Mouse (Mus musculus): Measurements from ENCODE around the gene Ppp1r15a. TPM values are rescaled to one million over a fixed set of nuclear protein-coding genes. Genes with fewer than 3 reads are reported as not detected.
"Not testable (repeated sequence)": the region's sequence is repeated elsewhere in the genome, so short reads cannot be mapped to it uniquely, and the experiment has no call there.

Gene Ppp1r15a
- polyA plus RNA-seq, 1 experiment from 2014 or later, result 20.1 TPM

DNA sequence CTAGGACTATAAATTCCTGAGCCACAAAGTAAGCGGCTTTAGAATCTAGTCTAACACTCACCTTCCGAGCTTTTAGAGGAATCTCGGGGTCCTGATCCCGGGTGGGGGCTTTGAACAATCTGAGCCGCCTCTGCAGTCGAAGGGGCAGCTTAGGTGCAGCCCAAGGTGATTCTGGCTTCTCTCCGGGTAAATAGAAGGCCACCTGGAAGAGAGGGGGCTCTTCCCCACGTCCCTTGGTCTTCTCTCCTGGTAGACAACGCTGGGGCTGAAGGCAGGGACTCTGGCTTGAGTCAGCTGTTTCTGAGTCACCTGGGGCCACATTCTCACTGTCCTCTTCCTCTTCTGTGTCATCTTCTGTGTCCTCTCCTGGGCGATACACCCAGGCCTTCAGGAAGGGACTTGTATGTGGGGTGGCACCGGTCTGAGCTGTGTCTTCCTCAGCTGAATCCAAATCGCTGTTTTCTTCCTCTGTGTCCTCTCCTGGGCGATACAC, 2.3 kb downstream of the Ppp1r15a start:
- Histone ChIP-seq H3K9ac (no peak overlapping the region), H3K27me3 (replicated peaks) (no peaks in the 10 kb centered on the region), H3K9me3 (no peaks in the 10 kb centered on the region), H3K27ac (no peak overlapping the region), H3K4me2 (replicated peaks) (no peak overlapping the region), H3K4me1 (peaks cover 25% of the 10 kb centered on the region), H3K36me3 (no peaks in the 10 kb centered on the region), H3K4me3 (no peak overlapping the region)
- ATAC-seq (ENCODE audit: low FRiP score, low read depth), result no peak
- 85% methylated on average over 13 of the region's 13 CpGs for WGBS

DNA sequence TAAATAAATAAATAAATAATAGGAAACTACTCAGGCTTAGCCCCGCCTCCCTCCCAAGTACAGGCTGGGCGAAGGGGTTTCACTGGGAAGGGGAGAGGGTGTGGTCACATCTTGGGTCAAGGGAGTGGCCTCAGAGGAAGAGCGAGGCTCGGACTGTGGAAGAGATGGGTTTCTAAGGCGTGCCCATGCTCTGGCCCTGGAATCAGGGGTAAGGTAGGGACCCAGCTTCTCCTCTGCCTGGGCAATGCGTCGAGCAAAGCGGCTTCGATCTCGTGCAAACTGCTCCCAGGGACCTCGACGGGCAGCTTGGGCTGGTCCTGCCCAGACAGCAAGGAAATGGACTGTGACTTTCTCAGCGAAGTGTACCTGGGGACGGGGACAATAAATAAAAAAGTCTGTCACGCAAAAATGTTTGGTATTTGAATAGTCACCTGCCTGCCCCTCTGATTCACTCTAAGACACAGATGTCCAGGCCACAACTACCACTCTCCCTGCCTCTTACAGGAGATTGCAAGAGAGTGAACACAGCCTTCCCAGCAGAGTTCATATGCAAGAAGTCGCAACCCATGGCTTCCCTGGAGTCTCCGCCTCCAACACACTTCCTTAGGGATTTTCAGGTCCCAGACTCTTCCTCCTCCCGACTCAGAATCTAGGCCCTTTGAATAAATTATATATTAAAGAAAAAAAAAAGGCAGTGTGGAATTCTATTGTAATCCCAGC, 3.0 kb downstream of the Ppp1r15a start:
- H3K27ac ChIP-seq, result no peak overlapping the region
- H3K27me3 ChIP-seq (replicated peaks), result no peaks in the 10 kb centered on the region
- ATAC-seq (ENCODE audit: low FRiP score, low read depth), result no peak
- H3K9me3 ChIP-seq, result no peaks in the 10 kb centered on the region
- 72% methylated on average over 18 of the region's 18 CpGs for WGBS
- no peaks in the 10 kb centered on the region for H3K36me3 ChIP-seq
- peaks cover 25% of the 10 kb centered on the region for H3K4me1 ChIP-seq
- no peak overlapping the region for H3K9ac ChIP-seq
- 0 out of 2 replicates have a peak overlapping the region, but pooled peaks have one; percentile 9 for H3K4me3 ChIP-seq
- H3K4me2 ChIP-seq (replicated peaks), result peak overlapping the region; percentile 18; the same call in 1 of the 2 replicates

DNA sequence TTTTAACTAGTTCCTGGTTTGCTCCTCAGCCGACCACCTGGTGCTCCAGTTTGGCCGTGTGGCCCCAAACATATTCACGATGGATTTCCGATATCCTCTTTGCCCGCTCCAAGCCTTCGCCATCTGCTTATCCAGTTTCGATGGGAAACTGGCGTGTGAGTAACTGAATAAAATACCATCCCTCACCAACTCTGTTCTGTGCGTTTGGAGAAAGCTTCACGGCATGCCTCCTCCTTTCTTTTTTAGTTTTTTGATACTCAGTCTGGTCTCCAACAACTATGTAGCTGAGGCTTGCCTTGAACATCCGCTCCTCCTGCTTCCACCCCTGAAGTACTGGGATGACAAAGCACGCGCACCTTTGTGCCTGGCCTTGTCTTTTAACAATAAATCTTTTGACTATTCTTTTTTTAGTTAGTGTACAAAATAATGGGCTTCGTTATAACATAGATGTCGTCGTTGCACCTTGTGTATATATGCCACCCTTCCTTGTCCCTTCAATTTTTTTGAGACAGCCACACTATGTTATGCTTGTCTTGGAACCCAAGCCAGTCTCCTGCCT, 3.8 kb downstream of the Ppp1r15a start:
- H3K9ac ChIP-seq, result 0 out of 2 replicates have a peak overlapping the region, but pooled peaks have one; percentile 13
- WGBS, result 55% methylated on average over 16 of the region's 16 CpGs
- H3K27me3 ChIP-seq (replicated peaks), result no peaks in the 10 kb centered on the region
- peaks cover 25% of the 10 kb centered on the region for H3K4me1 ChIP-seq
- H3K27ac ChIP-seq, result 0 out of 2 replicates have a peak overlapping the region, but pooled peaks have one; percentile 60
- H3K4me3 ChIP-seq, result peak overlapping the region; percentile 44
- no peaks in the 10 kb centered on the region for H3K36me3 ChIP-seq
- peak overlapping the region; percentile 58 for H3K4me2 ChIP-seq (replicated peaks)
- ATAC-seq (ENCODE audit: low FRiP score, low read depth), result no peak
- H3K9me3 ChIP-seq, result no peaks in the 10 kb centered on the region

DNA sequence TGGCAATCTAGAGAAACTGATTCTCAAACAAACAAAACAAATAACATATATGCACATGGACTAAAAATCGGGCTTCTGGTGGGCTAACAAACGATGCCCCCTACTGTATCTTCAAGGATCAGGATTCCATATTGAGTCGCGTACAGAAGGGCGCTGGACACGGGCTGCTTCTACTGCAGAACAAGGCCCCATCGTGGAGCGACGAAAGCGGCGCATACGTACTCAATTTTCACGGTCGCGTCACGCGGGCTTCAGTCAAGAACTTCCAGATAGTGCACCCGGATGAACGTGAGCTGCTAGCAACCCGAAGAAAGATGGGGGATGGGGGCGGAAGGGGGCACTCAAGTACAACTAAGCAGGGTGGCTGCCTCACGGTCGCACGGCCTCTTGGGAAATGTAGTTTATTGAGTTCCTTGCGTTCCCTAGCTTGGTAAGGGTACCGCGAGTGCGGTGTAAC, 4.3 kb downstream of the Ppp1r15a start:
- Histone ChIP-seq H3K9ac (peak overlapping the region; percentile 56; the same call in 1 of the 2 replicates), H3K9me3 (no peaks in the 10 kb centered on the region), H3K36me3 (no peaks in the 10 kb centered on the region), H3K27ac (peak overlapping the region; percentile 60; the same call in 1 of the 2 replicates), H3K4me2 (replicated peaks) (peak overlapping the region; percentile 58), H3K4me1 (peaks cover 25% of the 10 kb centered on the region), H3K27me3 (replicated peaks) (no peaks in the 10 kb centered on the region), H3K4me3 (peak overlapping the region; percentile 44)
- under 1% methylated on average over 28 of the region's 28 CpGs for WGBS
- peak; percentile 54; the same call in 1 of the 2 replicates for ATAC-seq (ENCODE audit: low FRiP score, low read depth)

DNA sequence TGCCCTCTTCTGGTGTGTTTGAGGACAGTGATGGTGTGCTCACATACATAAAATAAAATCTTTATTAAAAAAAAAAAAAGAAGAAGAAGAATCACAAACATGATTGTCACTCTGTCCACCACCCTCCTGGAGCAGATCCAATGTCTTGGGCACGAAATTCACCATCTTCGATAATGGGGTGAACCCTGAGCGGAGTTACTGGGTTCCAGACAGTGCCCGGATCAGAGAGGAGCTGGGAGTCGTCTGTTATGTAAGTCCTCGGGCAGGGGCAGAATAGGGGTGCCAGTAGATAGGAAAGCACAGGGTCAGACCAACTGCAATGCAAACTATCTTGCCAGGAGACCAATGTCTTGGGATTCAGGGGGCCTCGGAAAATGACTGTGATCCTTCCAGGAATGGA, 5.5 kb downstream of the Ppp1r15a start:
- Histone ChIP-seq H3K27ac (no peak overlapping the region), H3K9ac (no peak overlapping the region), H3K4me2 (replicated peaks) (no peak overlapping the region), H3K36me3 (no peaks in the 10 kb centered on the region), H3K27me3 (replicated peaks) (no peaks in the 10 kb centered on the region), H3K9me3 (no peaks in the 10 kb centered on the region), H3K4me1 (peaks cover 24% of the 10 kb centered on the region), H3K4me3 (no peak overlapping the region)
- 93% methylated on average over 7 of the region's 7 CpGs for WGBS
- no peak for ATAC-seq (ENCODE audit: low FRiP score, low read depth)

DNA sequence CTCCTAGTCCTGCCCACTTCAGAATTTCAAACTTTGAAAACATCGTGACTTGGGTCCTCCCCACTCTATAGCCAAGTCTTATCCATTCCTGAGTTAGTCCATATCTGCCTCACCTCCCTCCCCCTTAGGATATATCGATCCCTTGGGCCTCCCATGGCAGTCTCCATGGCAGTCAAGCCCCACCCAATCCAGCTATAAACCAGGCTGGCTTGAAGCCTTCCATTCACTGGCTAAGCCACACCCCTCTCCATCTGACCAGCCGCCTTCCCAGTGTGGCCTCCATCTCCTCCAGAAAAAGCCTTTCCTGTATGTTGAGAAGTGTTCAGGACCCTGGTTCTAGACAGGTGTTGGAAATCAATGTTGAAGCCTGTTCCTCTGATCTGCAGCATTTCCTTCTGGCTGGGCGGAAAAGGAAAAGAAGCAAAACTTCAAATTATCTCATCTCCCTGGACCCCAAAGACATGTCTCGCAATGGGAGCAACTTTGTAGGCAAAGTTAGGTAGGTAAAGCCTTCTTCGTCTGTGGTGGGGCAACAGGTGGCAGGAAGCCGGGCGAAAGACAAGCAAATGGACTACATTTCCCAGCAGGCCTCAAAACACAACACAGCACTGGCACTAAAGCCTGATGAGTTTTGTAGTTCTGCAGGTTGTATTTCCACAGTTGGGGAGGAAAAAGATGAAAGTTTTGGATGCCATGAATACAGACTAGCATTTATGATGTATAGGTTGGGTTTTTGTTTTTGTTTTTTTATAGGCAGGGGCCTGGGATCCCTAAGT, 6.5 kb downstream of the Ppp1r15a start:
- no peak overlapping the region for H3K9ac ChIP-seq
- no peaks in the 10 kb centered on the region for H3K9me3 ChIP-seq
- H3K4me3 ChIP-seq, result no peak overlapping the region
- H3K36me3 ChIP-seq, result no peaks in the 10 kb centered on the region
- peaks cover 14% of the 10 kb centered on the region; the same call in 1 of the 2 replicates for H3K4me1 ChIP-seq
- WGBS, result 69% methylated on average over 8 of the region's 8 CpGs
- H3K27me3 ChIP-seq (replicated peaks), result no peaks in the 10 kb centered on the region
- H3K27ac ChIP-seq, result no peak overlapping the region
- no peak for ATAC-seq (ENCODE audit: low FRiP score, low read depth)
- no peak overlapping the region for H3K4me2 ChIP-seq (replicated peaks)

DNA sequence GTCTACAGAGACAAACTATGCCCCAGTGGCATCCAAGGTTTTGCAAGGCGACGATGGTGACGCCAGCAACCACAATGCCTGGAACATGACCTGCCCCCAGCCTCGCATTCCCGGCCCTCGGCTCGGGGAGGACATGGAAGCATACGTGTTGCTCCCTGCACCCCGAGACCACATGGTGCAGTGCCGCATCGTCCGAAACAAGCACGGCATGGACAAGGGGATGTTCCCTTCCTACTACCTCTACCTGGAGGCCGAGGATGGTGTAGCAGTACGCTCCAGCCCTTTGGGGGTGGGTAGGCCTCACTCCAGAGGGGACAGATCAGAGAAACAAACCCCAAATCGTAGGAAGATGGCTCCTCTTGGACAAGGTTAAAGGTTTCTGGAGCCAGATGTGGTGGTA, 7.5 kb downstream of the Ppp1r15a start:
- no peaks in the 10 kb centered on the region for H3K27me3 ChIP-seq (replicated peaks)
- ATAC-seq (ENCODE audit: low FRiP score, low read depth), result no peak
- no peak overlapping the region for H3K9ac ChIP-seq
- 94% methylated on average over 16 of the region's 16 CpGs for WGBS
- no peaks in the 10 kb centered on the region for H3K36me3 ChIP-seq
- H3K27ac ChIP-seq, result no peak overlapping the region
- 0 out of 2 replicates have a peak, but pooled peaks cover 12% of the 10 kb centered on the region for H3K4me1 ChIP-seq
- H3K9me3 ChIP-seq, result no peaks in the 10 kb centered on the region
- H3K4me3 ChIP-seq, result no peak overlapping the region
- no peak overlapping the region for H3K4me2 ChIP-seq (replicated peaks)

DNA sequence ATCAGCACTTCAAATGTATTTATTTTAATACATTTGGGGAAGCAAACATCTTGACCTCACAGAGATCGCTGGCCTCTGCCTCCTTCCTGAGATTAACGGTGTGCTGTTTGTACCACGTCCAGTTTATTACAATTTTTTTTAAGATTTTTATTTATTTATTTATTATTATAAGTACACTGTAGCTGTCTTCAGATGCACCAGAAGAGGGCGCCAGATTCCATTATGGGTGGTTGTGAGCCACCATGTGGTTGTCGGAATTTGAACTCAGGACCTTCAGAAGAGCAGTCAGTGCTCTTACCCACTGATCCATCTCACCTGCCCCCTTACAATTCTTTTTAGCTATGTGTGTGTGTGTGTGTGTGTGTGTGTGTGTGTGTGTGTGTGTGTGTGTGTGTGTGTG, 9.2 kb downstream of the Ppp1r15a start:
- not testable (repeated sequence) for H3K27me3 ChIP-seq (replicated peaks); ATAC-seq (ENCODE audit: low FRiP score, low read depth); H3K9ac ChIP-seq; H3K9me3 ChIP-seq; H3K27ac ChIP-seq; H3K4me1 ChIP-seq; H3K4me3 ChIP-seq; H3K36me3 ChIP-seq; H3K4me2 ChIP-seq (replicated peaks)
- WGBS, result 73% methylated on average over 5 of the region's 5 CpGs

DNA sequence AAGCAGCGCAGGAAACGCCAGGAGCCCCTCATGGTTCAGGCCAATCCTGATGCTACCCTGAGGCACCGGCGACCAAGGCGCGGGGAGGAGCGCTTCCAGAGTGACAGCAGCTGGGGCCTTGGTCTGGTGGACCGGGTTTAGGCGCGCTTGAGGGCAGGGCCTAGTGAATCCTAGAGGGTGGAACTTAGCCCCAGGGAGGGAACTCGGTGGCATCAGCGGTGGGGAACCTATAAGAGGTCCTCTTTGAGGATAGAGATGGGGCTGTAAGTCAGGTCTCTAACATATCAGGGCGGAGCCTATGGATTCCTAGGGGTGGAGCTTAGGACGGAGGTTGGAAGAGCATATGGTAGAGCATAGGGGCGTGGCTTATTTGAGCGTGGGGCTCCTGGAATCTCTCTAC, 10.6 kb downstream of the Ppp1r15a start:
- Histone ChIP-seq H3K27me3 (replicated peaks) (no peaks in the 10 kb centered on the region), H3K4me2 (replicated peaks) (0 out of 2 replicates have a peak overlapping the region, but pooled peaks have one; percentile 3), H3K4me1 (0 out of 2 replicates have a peak, but pooled peaks cover 3% of the 10 kb centered on the region), H3K9me3 (no peaks in the 10 kb centered on the region), H3K9ac (no peak overlapping the region), H3K36me3 (no peaks in the 10 kb centered on the region), H3K27ac (no peak overlapping the region), H3K4me3 (no peak overlapping the region)
- no peak for ATAC-seq (ENCODE audit: low FRiP score, low read depth)
- 31% methylated on average over 16 of the region's 16 CpGs for WGBS

DNA sequence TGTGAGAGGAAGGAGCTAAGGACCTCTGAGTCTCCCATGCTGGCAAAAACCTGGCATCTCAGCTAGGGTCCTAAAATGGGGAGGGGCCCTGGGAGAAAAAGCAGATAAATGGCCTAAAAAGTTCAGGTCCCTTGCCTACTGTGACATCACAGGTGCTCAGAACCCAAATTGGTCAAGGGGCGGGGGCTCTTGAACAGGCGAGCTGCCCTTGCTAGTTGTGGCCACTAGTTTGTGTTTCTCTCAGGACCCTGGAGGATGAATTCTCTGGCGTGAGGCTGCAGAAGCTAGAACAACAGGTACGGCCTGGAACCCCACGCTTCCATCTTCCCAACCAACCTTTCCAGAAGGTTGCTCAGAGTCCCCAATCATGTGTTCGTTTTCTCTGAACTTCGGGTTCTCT, 11.7 kb downstream of the Ppp1r15a start:
- H3K4me1 ChIP-seq, result peaks cover 5% of the 10 kb centered on the region
- H3K9ac ChIP-seq, result no peak overlapping the region
- H3K27me3 ChIP-seq (replicated peaks), result no peaks in the 10 kb centered on the region
- no peaks in the 10 kb centered on the region for H3K36me3 ChIP-seq
- no peaks in the 10 kb centered on the region for H3K9me3 ChIP-seq
- H3K27ac ChIP-seq, result no peak overlapping the region
- no peak for ATAC-seq (ENCODE audit: low FRiP score, low read depth)
- no peak overlapping the region for H3K4me3 ChIP-seq
- WGBS, result 86% methylated on average over 7 of the region's 7 CpGs
- no peak overlapping the region for H3K4me2 ChIP-seq (replicated peaks)

DNA sequence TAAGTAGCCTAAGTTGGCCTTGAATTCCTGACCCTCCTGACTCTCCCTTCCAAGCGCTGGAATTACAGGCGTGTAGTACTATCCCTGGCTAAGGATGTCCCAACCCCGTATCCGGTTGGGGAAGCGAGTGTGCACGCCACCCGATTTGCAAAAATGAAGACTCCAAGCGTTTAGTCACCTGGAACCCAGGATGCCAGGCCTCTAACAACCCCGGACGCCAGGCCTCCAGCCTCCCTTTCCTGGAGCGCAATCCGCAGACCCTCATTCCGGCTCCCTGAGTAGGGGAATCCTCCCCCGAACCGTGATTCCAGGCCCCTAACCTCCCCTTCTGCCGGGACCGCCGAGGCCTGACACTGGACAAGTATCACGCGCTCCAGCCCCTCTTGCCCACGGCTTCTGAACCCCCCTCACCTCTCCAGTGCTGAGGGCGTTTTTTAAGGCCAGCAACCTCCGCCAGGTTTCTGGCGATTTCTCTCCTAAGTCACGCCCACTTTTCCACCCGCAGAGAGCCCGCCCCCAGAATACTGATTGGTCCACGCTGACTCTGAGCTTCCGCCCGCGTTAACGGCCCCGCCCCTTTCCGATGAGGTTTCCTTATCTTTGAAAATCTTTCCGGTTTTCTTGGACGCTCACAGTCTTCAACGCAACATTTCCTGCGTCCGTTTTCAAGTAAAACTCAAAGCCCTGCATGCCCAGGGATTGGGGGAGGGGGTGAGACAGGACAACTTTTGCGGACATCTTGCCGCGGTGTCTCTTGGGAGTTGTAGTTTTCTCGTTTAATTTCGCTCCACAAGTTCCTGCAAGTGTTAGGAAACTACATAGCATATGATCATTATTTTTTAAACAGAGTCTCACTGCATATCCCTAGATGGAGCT, 15.9 kb downstream of the Ppp1r15a start, which contains the start of gene Nucb1:
Nucb1 (minus strand) TSS at position 495 of the 876 bp plus-strand sequence.
- Histone ChIP-seq H3K27me3 (replicated peaks) (no peaks in the 10 kb centered on the region), H3K9ac (peak within 1 kb of the TSS; percentile 77), H3K27ac (peak within 1 kb of the TSS; percentile 51), H3K9me3 (no peaks in the 10 kb centered on the region), H3K4me3 (peak within 1 kb of the TSS; percentile 75), H3K36me3 (peaks cover 18% of the 10 kb centered on the region), H3K4me2 (replicated peaks) (peak within 1 kb of the TSS; percentile 77), H3K4me1 (peaks cover 10% of the 10 kb centered on the region)
- WGBS, result under 1% methylated on average over 44 of the region's 44 CpGs
- ATAC-seq (ENCODE audit: low FRiP score, low read depth), result peak; percentile 82
